Mouse (Mus musculus) cerebellum, postnatal 4 days (tissue): ENCODE measurements around the gene Ddc.

Experiments used
- DNase-seq, 2 experiments: peaks; one replicate each; pipeline ENCODE4 v3.0.0; 2022; ENCODE audit warnings: low spot score in 2 of 2, mixed read lengths in 1 of 2

The Ddc gene

DNA sequence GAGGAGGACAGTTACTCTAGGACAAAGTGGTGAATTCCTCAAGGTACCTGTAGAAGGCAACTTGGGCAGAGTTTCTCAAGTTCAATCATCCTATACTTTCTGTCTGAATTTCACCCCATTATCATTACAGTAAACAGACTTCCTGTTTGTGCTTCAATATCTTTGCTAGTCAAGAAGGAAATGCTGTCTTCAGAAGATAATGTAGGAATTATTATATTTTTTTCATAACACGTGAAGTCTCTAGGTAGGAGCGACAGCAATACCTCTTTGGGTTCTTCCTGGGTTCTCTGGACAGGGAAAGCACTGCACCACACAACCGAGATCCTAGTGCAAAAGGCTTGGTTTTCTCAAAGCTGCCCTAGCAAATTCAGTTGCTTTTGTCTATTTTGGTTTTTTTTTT lies 21.6 kb downstream of the Ddc start:
- DNase-seq, result no peak

DNA sequence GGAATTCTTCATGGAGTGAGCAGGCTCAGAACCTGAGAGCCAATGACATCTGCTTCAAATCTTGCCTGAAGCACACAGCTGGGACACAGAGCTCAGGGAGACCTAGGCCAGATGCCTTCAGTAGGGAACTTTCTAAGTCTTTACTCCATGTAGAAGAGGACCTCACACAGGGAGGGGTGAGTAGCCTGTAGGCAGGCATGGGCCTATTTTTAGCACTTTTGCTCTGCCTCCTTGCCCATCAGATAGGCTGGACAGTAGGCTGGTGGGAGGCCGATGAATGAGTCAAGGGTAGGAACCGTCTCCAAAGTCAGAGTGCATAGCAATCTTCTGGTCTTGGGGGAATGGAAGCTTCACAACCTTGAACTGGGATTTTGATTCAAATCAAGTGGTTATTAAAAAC lies 22.7 kb downstream of the Ddc start:
- no peak for DNase-seq

DNA sequence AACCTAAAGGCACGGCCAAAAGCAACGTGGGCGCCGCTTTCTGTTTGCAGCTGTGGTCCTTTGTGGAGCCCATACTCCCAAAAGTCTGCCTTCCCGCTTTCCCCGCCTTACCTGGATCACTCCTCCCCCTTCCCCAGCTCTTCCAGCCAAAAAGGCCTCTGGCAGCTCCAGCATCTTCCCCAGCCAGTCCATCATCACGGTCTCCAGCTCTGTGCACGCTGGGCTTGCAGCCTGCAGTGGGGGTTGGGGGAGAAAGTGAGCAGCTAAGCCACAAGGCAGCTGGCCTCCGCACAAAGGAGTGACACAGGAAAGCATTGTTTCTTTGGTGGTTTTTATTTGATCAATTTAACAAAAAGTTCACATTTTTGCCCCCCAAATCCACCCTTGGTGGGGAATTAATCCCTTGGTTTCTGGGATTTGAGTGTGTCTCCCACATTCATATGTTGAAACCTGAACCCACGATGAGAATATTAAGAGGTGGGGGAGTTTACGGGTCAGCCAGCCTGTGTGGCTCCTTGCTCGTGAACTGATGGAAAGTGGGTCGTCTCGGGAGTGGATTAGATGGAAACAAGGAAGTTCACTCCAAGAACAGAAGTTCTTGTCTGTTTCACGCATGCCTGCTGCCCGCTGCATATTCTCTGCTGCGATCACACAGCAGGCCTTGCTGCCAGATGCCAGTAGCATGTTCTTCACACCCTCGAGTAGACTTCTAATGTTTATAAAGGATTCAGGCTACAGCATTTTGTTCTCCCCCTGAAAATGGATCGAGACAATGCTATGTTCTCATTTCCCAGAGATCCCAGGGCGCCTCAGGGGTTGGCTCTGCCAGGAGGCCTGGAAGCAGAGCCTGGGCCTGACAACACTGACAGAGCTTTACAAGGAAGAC lies 24.7 kb downstream of the Ddc start:
- DNase-seq, result peak in 1 of 2 experiments; percentile 44

- DNase-seq, result no peak
These were observed 25.7 kb downstream of the Ddc start for GRCm38 (mm10) chr11:11872140-11872795.

DNA sequence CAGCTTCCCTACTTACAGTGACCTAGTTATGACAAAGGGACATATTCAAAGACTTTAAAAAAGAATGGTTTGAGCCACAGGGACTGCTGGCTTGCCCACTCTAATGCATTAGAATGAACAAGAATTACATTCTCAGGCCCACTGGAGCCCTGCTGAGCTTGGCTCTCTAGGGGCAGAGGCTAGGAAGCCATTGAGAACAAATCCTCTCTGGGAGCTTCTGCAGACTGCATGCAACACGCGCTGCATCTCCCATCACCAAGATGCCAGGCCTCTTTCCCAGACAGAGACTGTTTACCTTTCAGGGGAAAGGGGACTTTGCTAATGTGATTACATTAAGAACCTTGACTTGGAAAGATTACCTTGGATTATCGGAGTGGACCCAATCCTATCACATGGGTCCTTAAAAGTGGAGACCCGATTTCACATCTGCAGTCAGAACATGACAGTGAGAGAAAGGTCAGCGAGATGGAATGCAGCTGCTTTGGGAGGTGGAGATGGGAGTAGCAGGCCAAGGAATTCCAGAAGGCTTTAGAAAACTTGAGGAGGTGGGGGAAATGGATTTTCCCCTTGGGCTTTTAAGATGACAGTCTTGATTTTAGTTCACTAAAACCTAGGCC lies 26.6 kb downstream of the Ddc start:
- no peak for DNase-seq

GRCm38 (mm10) chr11:11867971-11868481 lies 29.9 kb downstream of the Ddc start:
- no peak for DNase-seq

DNA sequence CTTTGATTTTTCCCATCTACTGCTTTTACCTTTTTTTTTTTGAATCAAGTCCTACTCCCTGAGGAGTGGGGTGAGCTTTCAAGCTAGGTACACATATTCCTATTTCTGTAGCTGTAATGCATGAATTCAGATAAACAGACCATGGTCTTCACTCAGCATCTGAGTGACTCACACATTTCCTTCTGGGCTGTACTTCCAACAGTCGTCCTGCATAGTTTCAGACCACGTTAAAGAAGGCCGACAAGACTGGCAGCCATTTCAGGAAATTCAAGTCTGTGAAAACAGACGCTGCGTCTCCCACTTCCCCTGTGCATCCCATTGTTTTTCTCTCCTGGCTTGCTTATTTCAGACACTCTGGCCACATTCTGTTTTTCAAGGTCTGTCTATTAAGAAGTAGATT lies 31.2 kb downstream of the Ddc start:
- no peak for DNase-seq

GRCm38 (mm10) chr11:11865128-11865527 lies 32.8 kb downstream of the Ddc start:
- DNase-seq, result no peak

GRCm38 (mm10) chr11:11864446-11865101 lies 33.4 kb downstream of the Ddc start:
- no peak for DNase-seq

DNA sequence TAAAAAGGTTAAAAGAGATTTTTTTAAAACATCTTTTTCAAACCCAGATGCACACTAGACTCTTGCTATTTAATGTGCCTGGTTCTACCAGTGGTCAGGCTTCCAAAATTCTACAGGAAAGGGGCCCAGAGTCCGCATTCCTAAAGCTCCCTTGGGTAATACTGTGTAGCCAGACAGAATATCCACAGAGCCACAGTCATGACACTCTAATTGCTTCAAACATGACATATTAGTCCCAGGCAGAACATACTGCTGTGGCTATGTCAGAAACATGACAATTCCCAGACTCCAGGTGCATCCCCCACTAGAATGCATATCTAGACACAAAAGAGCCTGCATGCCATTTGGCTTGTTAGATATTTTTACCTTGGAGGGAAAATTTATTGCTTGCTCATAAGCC lies 35.4 kb downstream of the Ddc start:
- no peak for DNase-seq

- DNase-seq, result no peak
These were observed 41.0 kb downstream of the Ddc start for GRCm38 (mm10) chr11:11856959-11857358.

- DNase-seq, result peak; percentile 49 to 69
These were observed 42.2 kb downstream of the Ddc start for GRCm38 (mm10) chr11:11855685-11856131.

GRCm38 (mm10) chr11:11855061-11855672 lies 42.8 kb downstream of the Ddc start:
- DNase-seq, result no peak

- DNase-seq, result no peak
These were observed 44.0 kb downstream of the Ddc start for GRCm38 (mm10) chr11:11853731-11854461.

- no peak for DNase-seq
These were observed 45.9 kb downstream of the Ddc start for GRCm38 (mm10) chr11:11851957-11852505.

- no peak for DNase-seq
These were observed 47.3 kb downstream of the Ddc start for GRCm38 (mm10) chr11:11850476-11851267.

DNA sequence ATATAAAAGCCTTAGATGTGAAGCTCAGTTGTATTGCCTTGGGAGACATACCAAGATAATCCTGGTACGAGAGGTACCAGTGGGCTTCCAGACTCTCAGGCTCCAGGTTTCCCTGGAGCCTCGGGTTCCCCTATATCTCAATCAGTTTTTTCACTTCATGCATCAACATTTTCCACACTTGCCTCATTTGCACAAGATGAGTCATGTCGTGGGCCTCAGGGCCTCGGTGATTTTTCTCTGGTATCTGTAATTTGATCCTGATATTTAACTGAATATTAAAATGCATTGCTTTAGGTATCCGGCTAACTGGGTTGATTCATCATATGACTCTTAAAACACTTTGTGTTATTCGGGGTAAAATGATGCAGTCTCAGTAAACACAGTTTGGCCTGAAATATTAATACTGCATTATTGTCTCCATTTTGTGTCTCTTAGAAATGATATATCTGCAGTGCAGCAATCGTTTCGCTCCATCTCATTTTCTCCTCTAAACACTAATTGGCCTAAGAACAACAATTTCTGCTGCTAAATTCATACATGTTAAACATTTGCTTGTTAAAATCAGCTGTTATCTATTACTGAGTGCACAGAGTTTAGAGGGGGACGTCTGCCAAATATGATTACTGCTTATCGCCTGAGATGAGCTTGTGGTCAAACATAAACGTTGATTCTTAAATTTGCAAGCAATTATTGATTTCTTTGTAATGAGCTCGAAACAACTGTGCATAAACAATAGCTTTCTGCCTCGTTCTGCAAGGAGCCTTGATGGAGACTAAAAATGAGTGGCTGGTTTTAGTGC lies 48.2 kb downstream of the Ddc start:
- no peak for DNase-seq

DNA sequence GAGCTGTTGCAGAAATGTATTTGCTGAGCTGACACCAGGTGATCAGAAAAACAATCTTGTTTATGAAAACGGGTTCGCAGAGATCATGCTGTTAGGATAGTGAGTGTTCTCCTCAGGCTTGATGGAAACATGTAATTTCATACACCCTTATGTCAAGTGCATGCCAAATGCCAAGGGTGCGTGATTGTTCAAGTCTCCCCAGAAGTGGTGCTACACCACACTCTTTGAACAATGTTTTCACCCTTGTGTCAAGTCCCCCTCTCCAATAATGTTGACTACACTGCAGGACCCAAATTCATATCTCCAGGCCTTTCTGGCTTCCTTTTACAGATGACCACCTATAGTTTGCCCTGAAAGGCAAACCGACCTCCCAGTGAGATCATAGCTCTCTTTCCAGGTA lies 49.5 kb downstream of the Ddc start:
- DNase-seq, result no peak

- no peak for DNase-seq
These were observed 52.9 kb downstream of the Ddc start for GRCm38 (mm10) chr11:11845044-11845443.
